Mouse (Mus musculus): ENCODE measurements at regions not wholly inside any gene's neighbourhood (a gene's known extent, or its start where the extent isn't known, plus 50 kb on each side); places are given as distances from the start of the nearest gene placed in this dataset.

GRCm38 (mm10) chr5:54291940-54292339 lies 293.6 kb downstream of the Stim2 start:
- Histone ChIP-seq H3K27ac (ENCODE audit: insufficient read depth, low read length) (no peak overlapping the region), H3K4me3 (ENCODE audit: insufficient read depth, low read length) (no peak overlapping the region), H3K4me1 (ENCODE audit: control insufficient read depth, insufficient read depth, low read length) (no peaks in the 10 kb centered on the region)
- TF ChIP-seq CTCF (IDR thresholded peaks at IDR 0.05; ENCODE audit: borderline replicate concordance, insufficient read depth, low read length): no peak
- TF ChIP-seq POLR2A (IDR thresholded peaks at IDR 0.05; ENCODE audit: low read depth, low read length): no peak

GRCm38 (mm10) chr5:54313660-54314279 lies 315.5 kb downstream of the Stim2 start:
- no peak overlapping the region for H3K27ac ChIP-seq (ENCODE audit: insufficient read depth, low read length)
- TF ChIP-seq POLR2A (IDR thresholded peaks at IDR 0.05; ENCODE audit: low read depth, low read length) (no peak), CTCF (IDR thresholded peaks at IDR 0.05; ENCODE audit: borderline replicate concordance, insufficient read depth, low read length) (no peak)
- H3K4me1 ChIP-seq (ENCODE audit: control insufficient read depth, insufficient read depth, low read length): no peaks in the 10 kb centered on the region
- no peak overlapping the region for H3K4me3 ChIP-seq (ENCODE audit: insufficient read depth, low read length)

- Histone ChIP-seq H3K4me3 (ENCODE audit: insufficient read depth, low read length) (no peak overlapping the region), H3K27ac (ENCODE audit: insufficient read depth, low read length) (no peak overlapping the region), H3K4me1 (ENCODE audit: control insufficient read depth, insufficient read depth, low read length) (no peaks in the 10 kb centered on the region)
- no peak for TF ChIP-seq CTCF (IDR thresholded peaks at IDR 0.05; ENCODE audit: borderline replicate concordance, insufficient read depth, low read length)
- TF ChIP-seq POLR2A (IDR thresholded peaks at IDR 0.05; ENCODE audit: low read depth, low read length): no peak
Measured at GRCm38 (mm10) chr5:54330415-54330814, 332.1 kb downstream of the Stim2 start.

GRCm38 (mm10) chr5:54342976-54343375 lies 344.7 kb downstream of the Stim2 start:
- no peaks in the 10 kb centered on the region for H3K4me1 ChIP-seq (ENCODE audit: control insufficient read depth, insufficient read depth, low read length)
- no peak overlapping the region for H3K27ac ChIP-seq (ENCODE audit: insufficient read depth, low read length)
- no peak overlapping the region for H3K4me3 ChIP-seq (ENCODE audit: insufficient read depth, low read length)
- TF ChIP-seq CTCF (IDR thresholded peaks at IDR 0.05; ENCODE audit: borderline replicate concordance, insufficient read depth, low read length) (no peak), POLR2A (IDR thresholded peaks at IDR 0.05; ENCODE audit: low read depth, low read length) (no peak)

GRCm38 (mm10) chr5:54343432-54343831 lies 345.1 kb downstream of the Stim2 start:
- Histone ChIP-seq H3K27ac (ENCODE audit: insufficient read depth, low read length) (no peak overlapping the region), H3K4me3 (ENCODE audit: insufficient read depth, low read length) (no peak overlapping the region), H3K4me1 (ENCODE audit: control insufficient read depth, insufficient read depth, low read length) (no peaks in the 10 kb centered on the region)
- TF ChIP-seq CTCF (IDR thresholded peaks at IDR 0.05; ENCODE audit: borderline replicate concordance, insufficient read depth, low read length) (no peak), POLR2A (IDR thresholded peaks at IDR 0.05; ENCODE audit: low read depth, low read length) (no peak)

GRCm38 (mm10) chr5:54348820-54349596 lies 350.7 kb downstream of the Stim2 start:
- Histone ChIP-seq H3K4me3 (ENCODE audit: insufficient read depth, low read length) (no peak overlapping the region), H3K27ac (ENCODE audit: insufficient read depth, low read length) (no peak overlapping the region), H3K4me1 (ENCODE audit: control insufficient read depth, insufficient read depth, low read length) (no peaks in the 10 kb centered on the region)
- TF ChIP-seq CTCF (IDR thresholded peaks at IDR 0.05; ENCODE audit: borderline replicate concordance, insufficient read depth, low read length) (no peak), POLR2A (IDR thresholded peaks at IDR 0.05; ENCODE audit: low read depth, low read length) (no peak)

- no peak for TF ChIP-seq POLR2A (IDR thresholded peaks at IDR 0.05; ENCODE audit: low read depth, low read length)
- TF ChIP-seq CTCF (IDR thresholded peaks at IDR 0.05; ENCODE audit: borderline replicate concordance, insufficient read depth, low read length): no peak
- Histone ChIP-seq H3K4me3 (ENCODE audit: insufficient read depth, low read length) (no peak overlapping the region), H3K27ac (ENCODE audit: insufficient read depth, low read length) (no peak overlapping the region), H3K4me1 (ENCODE audit: control insufficient read depth, insufficient read depth, low read length) (no peaks in the 10 kb centered on the region)
Measured at GRCm38 (mm10) chr5:54349775-54350332, 351.6 kb downstream of the Stim2 start.

GRCm38 (mm10) chr5:54356105-54356504 lies 357.8 kb downstream of the Stim2 start:
- H3K4me3 ChIP-seq (ENCODE audit: insufficient read depth, low read length): no peak overlapping the region

GRCm38 (mm10) chr5:54357501-54357900 lies 359.2 kb downstream of the Stim2 start:
- TF ChIP-seq POLR2A (IDR thresholded peaks at IDR 0.05; ENCODE audit: low read depth, low read length) (no peak), CTCF (IDR thresholded peaks at IDR 0.05; ENCODE audit: borderline replicate concordance, insufficient read depth, low read length) (no peak)
- Histone ChIP-seq H3K27ac (ENCODE audit: insufficient read depth, low read length) (no peak overlapping the region), H3K4me1 (ENCODE audit: control insufficient read depth, insufficient read depth, low read length) (no peaks in the 10 kb centered on the region), H3K4me3 (ENCODE audit: insufficient read depth, low read length) (no peak overlapping the region)

More at GRCm38 (mm10) chr5:54356105-54356504, 357.8 kb downstream of the Stim2 start:
- no peak for TF ChIP-seq POLR2A (IDR thresholded peaks at IDR 0.05; ENCODE audit: low read depth, low read length)
- no peak for TF ChIP-seq CTCF (IDR thresholded peaks at IDR 0.05; ENCODE audit: borderline replicate concordance, insufficient read depth, low read length)
- Histone ChIP-seq H3K27ac (ENCODE audit: insufficient read depth, low read length) (no peak overlapping the region), H3K4me1 (ENCODE audit: control insufficient read depth, insufficient read depth, low read length) (no peaks in the 10 kb centered on the region)

- Histone ChIP-seq H3K27ac (ENCODE audit: insufficient read depth, low read length) (no peak overlapping the region), H3K4me1 (ENCODE audit: control insufficient read depth, insufficient read depth, low read length) (no peaks in the 10 kb centered on the region), H3K4me3 (ENCODE audit: insufficient read depth, low read length) (no peak overlapping the region)
- TF ChIP-seq CTCF (IDR thresholded peaks at IDR 0.05; ENCODE audit: borderline replicate concordance, insufficient read depth, low read length) (no peak), POLR2A (IDR thresholded peaks at IDR 0.05; ENCODE audit: low read depth, low read length) (no peak)
Measured at GRCm38 (mm10) chr5:54358221-54358620, 359.9 kb downstream of the Stim2 start.

Measured in embryonic fibroblast, embryonic 13.5 days (primary cell).